Mouse (Mus musculus): ENCODE results near the gene Il19. TPM values are rescaled to one million over a fixed set of nuclear protein-coding genes. Genes with fewer than 3 reads are reported as not detected.

Il19 gene
- polyA plus RNA-seq (2012; ENCODE audit: low replicate concordance), result not detected in 2 replicates

DNA sequence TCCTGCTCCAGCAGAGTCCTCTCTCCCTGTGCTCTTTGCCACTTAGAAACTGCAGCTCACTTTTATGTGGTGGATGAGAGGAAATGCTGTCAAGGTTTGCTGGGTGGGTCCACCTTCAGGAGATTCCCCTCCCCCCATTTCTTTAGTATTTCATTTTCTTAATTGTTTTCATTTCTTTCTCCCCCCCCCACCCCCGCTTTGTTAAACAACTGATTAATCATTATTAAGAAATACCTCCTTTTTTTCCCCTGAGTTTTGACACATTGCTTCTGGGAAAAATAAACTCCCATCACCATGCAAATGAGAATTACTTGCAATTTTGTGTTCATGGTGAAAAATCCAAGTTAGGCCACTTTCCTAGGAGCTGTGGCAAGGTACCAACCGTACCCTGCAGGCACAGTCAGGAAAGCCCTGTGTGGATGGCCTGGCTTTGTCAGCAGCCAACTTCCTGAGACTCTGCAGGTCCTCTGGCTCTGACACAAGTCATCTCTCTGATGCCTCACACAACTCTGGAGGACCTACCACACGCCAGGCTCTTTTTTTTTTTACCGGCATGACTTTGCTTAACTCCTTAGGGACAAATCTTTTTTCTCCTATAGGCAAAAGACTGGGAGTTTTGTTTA is at the start of gene Il19:
Gene Il19 (minus strand): TSS at position 51 of the 623 bp plus-strand sequence.

GRCm38 (mm10) chr1:130911401-130912010 is 28.4 kb downstream of the Il19 start, which contains the start of gene Il20:
TSS of gene Il20 (minus strand) at chr1:130911451.

GRCm38 (mm10) chr1:130887354-130887753 is 52.6 kb downstream of the Il19 start, which contains the start of gene Il24:
TSS of gene Il24 (minus strand) at chr1:130887454.

Other genes with a start within 250 kb of the Il19 start
- gene Gm29427, start 224.3 kb downstream of the Il19 start, polyA plus RNA-seq (2012; ENCODE audit: low replicate concordance), result not detected in 2 replicates
- gene Yod1, start 222.8 kb downstream of the Il19 start, polyA plus RNA-seq (2012; ENCODE audit: low replicate concordance), result 1.2 and 4.8 TPM in 2 replicates
- 0.35 and 6.2 TPM in 2 replicates for gene Pfkfb2, start 210.9 kb downstream of the Il19 start, polyA plus RNA-seq (2012; ENCODE audit: low replicate concordance)
- gene AA986860, start 208.1 kb downstream of the Il19 start, polyA plus RNA-seq (2012; ENCODE audit: low replicate concordance), result 11.0 and 12.3 TPM in 2 replicates
- gene Fcamr, start 139.2 kb downstream of the Il19 start, polyA plus RNA-seq (2012; ENCODE audit: low replicate concordance), result not detected in 2 replicates
- gene Pigr, start 113.4 kb downstream of the Il19 start, polyA plus RNA-seq (2012; ENCODE audit: low replicate concordance), result not detected in 2 replicates
- gene Fcmr, start 74.4 kb downstream of the Il19 start, polyA plus RNA-seq (2012; ENCODE audit: low replicate concordance), result 557 and 1,286 TPM in 2 replicates
- not detected in 2 replicates for gene Il24, start 52.7 kb downstream of the Il19 start, polyA plus RNA-seq (2012; ENCODE audit: low replicate concordance)
- gene Il20, start 28.7 kb downstream of the Il19 start, polyA plus RNA-seq (2012; ENCODE audit: low replicate concordance), result not detected in 2 replicates
- gene Il10, start 79.7 kb upstream of the Il19 start, polyA plus RNA-seq (2012; ENCODE audit: low replicate concordance), result not detected in 2 replicates
- gene Mapkapk2, start 157.7 kb upstream of the Il19 start, polyA plus RNA-seq (2012; ENCODE audit: low replicate concordance), result 39.6 and 82.4 TPM in 2 replicates
- 6.9 and 7.6 TPM in 2 replicates for gene Dyrk3, start 198.2 kb upstream of the Il19 start, polyA plus RNA-seq (2012; ENCODE audit: low replicate concordance)
- 17.8 and 25.3 TPM in 2 replicates for gene Eif2d, start 213.1 kb upstream of the Il19 start, polyA plus RNA-seq (2012; ENCODE audit: low replicate concordance)

Data from leukemia stem cell, adult 10-12 weeks (primary cell).